Mouse (Mus musculus): Measurements from ENCODE around the gene Gm826.

The Gm826 gene

DNA sequence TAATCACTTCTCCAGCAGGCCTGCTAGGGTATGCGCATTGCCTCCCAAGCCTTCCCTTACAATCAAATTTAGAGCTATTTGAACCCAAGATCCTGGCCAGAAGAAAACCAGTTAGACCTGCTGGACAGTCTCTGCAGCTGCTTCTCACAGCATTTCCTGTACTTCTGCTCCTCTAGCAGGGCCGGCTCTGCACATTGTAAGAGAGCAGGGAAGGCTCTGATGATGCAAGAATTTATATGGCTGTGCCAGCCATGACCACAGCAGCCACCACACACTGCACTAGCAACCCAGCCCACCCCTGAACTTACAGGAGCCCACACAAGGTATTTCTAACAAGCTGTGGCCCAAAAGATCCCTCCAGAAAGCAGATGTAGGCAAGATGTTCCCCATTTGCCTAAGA is 19.6 kb upstream of the Gm826 start:
- DNase-seq, result no peak

DNA sequence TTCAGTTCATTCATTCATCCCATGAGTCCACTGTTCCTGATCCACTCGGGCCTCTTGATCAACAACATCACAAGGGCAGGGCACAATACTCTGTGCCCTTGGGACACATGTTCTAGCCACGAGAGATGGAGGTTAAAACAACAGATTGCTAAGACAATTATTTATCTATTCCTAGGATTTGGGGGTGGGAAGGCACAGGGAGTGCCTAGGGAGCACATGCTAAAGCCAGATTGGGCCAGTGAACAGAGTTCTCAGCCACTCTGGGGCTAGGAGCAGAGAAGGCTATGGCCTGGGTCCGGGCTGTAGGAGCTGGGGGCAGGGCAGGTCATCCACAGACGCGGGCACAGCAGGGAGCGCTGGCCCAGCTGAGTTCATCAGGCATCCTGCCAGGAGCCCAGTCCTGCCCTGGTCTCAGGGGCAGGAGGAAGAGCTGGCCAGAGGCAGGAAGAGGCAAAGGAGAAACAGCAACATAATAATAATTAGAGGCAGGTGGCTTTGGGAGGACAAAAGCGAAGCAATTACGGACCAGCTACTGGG is 17.1 kb upstream of the Gm826 start:
- DNase-seq, result peak; percentile 47 to 70

DNA sequence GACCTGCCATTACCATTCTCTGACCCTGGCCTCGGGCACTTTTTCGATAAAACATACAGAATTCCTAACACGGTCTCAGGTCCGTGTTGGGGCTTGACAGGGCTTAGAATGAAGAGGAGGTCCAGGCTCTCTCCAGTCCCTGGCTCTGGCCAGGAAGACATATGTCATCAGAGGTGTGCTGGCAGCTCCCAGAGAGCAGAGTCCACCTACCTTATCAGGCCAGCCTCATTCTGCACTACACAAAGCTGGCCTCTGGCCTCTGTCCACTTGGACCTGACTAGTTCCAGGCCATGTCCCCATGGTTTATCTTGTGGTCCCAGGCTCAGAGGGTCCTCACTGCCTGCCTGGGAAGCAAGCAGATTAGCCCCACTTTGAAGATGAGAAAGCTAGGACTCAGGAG is 15.6 kb upstream of the Gm826 start:
- no peak for DNase-seq

GRCm38 (mm10) chr2:160348796-160349195 is 14.8 kb upstream of the Gm826 start:
- no peak for DNase-seq

GRCm38 (mm10) chr2:160348072-160348604 is 14.2 kb upstream of the Gm826 start:
- no peak for DNase-seq

DNA sequence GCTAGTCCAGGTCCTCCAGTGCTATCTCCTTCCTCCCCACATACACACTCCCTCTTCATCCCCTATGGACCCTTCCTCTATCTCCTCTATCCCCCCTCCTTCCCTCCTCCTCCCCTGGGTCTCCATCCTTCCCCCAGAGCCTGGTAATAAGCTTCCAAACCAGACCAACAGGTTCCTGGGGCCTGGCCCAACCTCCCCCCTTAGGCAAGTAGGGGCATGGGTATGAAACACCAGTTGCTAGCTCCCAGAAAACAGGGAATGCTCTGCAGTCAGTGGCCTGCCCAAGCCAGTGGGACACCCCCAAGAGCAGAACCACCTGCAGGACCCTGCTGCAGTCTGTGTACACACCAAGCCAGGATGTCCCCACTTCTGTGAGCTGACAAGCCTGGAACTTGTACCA is 11.7 kb upstream of the Gm826 start:
- no peak for DNase-seq

DNA sequence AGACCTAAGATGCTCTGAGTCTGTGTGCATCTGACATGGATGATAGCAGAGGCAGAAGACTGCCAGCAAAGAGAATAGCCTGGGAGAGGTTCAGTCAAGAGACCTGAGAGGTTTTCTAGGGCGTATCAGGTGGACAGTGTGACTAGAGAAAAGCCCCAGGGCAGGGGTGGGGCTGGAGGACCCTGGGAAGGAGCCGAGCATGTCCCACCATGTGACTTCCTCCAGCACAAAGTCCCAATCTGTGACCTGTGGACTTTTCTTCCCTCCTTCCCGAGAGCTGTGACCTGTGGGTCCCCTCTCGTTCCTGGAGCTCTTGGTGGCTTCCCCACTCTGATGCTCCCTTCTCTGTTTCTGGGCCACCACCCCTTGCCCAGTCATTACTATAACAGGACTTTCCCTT is 6.2 kb upstream of the Gm826 start:
- DNase-seq, result no peak

- DNase-seq, result no peak
Measured at GRCm38 (mm10) chr2:160339595-160339994, 5.6 kb upstream of the Gm826 start.

DNA sequence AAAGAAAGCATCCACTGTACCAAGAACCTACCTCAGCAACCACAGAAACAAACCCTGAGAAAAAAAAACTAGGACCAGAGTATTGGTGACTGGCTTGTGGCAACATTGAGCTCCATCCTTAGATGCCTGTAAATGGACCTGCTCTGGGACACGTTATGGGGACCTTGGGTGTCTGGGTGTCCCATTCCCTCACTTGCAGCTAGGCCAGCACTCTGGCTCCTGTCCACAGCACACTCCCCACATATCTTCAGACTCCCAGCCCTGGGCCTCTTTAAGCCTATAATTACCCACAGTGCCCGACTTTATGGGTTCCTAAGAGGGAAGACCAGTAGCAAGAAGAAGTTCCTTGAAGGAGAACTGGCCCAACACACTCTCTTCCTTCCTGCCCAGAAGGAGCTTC is 2.1 kb upstream of the Gm826 start:
- no peak for DNase-seq

GRCm38 (mm10) chr2:160335043-160335442 is 1.1 kb upstream of the Gm826 start:
- no peak for DNase-seq

- DNase-seq, result no peak
Measured at GRCm38 (mm10) chr2:160332516-160333325, 1.2 kb downstream of the Gm826 start.

DNA sequence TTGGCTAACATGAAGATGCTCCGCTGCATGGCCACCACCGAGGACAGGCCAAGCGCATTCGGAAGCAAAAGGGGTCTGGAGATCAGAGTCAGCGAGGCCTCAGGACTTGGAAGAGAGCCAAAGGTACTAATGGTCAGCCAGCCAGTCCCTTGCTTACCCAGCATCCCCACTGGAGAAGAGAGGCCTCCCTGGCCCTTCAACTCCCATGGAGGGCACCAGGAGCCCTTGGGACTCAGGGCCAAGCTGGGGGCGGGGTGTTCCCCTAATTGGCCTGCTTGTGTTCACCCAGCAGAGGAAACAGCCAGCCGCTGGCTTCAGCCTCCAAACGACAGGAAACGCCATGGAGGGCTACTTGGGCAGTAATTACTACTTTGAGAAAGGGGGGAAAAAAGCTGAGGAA is 5.1 kb downstream of the Gm826 start:
- peak; percentile 41 to 56 for DNase-seq

DNA sequence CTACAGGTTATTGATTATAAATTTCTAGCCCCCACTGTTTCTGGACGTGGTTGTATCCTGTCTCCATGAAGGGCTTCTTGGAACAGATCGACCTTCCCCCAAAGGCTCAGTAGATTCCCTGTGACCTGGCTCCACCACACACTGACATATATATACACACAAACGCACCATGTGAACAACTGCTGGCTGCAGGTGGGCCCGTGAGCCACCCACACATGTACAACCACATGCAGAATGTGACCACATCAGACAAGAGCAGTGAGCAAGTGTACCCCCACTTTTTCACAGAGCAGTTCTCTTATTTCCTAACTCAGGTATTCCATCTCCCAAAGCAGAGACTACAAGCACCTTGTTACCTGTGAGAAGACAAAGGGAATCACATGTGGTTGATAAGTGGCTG is 6.2 kb downstream of the Gm826 start:
- DNase-seq, result no peak

GRCm38 (mm10) chr2:160327167-160327566 is 6.8 kb downstream of the Gm826 start:
- DNase-seq, result peak; percentile 63 to 67

GRCm38 (mm10) chr2:160325105-160325644 is 8.8 kb downstream of the Gm826 start:
- no peak for DNase-seq

- DNase-seq, result peak; percentile 15 to 29
Measured at GRCm38 (mm10) chr2:160321829-160322228, 12.1 kb downstream of the Gm826 start.

GRCm38 (mm10) chr2:160318255-160318654 is 15.7 kb downstream of the Gm826 start:
- no peak for DNase-seq

GRCm38 (mm10) chr2:160313595-160314007 is 20.4 kb downstream of the Gm826 start:
- no peak for DNase-seq

DNA sequence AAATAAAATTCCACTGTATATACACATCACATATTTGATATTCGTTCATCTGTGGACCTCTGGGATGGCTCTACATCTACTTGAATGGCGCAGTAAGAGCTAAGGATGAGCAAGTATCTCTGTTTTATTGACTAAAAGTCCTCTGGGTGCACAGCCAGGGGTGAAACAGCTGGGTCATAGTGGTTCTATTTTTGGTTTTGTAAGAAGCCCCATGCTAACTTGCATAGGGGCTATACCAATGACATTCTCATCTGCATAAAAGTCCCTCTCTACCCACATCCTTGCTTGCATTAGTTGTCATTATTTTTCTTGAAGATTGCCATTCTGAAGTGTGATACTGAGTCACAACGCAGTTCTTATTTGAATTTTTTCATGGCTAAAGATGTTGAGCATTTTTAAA is 28.9 kb downstream of the Gm826 start:
- DNase-seq, result no peak

- no peak for DNase-seq
Measured at GRCm38 (mm10) chr2:160303992-160304391, 30.0 kb downstream of the Gm826 start.

- no peak for DNase-seq
Measured at GRCm38 (mm10) chr2:160302013-160302412, 31.9 kb downstream of the Gm826 start.

GRCm38 (mm10) chr2:160298586-160298985 is 35.4 kb downstream of the Gm826 start:
- DNase-seq, result peak in 1 of 2 experiments; percentile 3

- peak; percentile 30 to 55 for DNase-seq
Measured at GRCm38 (mm10) chr2:160288538-160289151, 45.3 kb downstream of the Gm826 start.
